14 mouse cellular contexts compared by ENCODE assay signal in genomic region chr16:10771769-10772510, GRCm38 (mm10). TPM values are rescaled to one million over a fixed set of nuclear protein-coding genes. Genes with fewer than 3 reads are reported as not detected.
DNase-seq lines count a peak whose midpoint lies in the region; ATAC-seq and TF ChIP-seq lines count a peak whose summit lies in the region.
"Had no signal": no experiment of that assay in that cellular context is flagged by ENCODE, and none has a peak within 500 bp of the region (broad histone marks: within the 10 kb centered on the region; RNA-seq: fewer than 3 reads in every experiment).

No protein-coding gene starts in this region.

- H3K36me3 ChIP-seq in small intestine, adult 2 months (ENCODE audit: control insufficient read depth, insufficient read depth, low read length) = no peaks in the 10 kb centered on the region
- H3K36me3 ChIP-seq: limb, embryonic 10.5 days had no signal

- H3K27ac ChIP-seq in small intestine, adult 2 months (ENCODE audit: insufficient read depth, low read depth, low read length) = peak overlapping the region; percentile 43
- H3K27ac ChIP-seq in cerebellum, adult 2 months (ENCODE audit: insufficient read depth, low read length) = no peak overlapping the region
- H3K27ac ChIP-seq: forebrain, embryonic 13.5 days; heart, adult 2 months; limb, embryonic 10.5 days had no signal

- no peak for TF ChIP-seq CTCF in small intestine, adult 2 months (IDR thresholded peaks at IDR 0.05; ENCODE audit: extremely low read depth, insufficient read length, insufficient replicate concordance, low read depth, low read length)
- no peak for TF ChIP-seq CTCF in cerebellum, adult 2 months (IDR thresholded peaks at IDR 0.05; ENCODE audit: borderline replicate concordance, insufficient read depth, low read depth, low read length)

- no peaks in the 10 kb centered on the region for H3K27me3 ChIP-seq in small intestine, adult 2 months (ENCODE audit: control insufficient read depth, insufficient read depth, low read length)
- H3K27me3 ChIP-seq in cerebellum, adult 2 months (ENCODE audit: control insufficient read depth, insufficient read depth, low read length) = no peaks in the 10 kb centered on the region

- H3K4me1 ChIP-seq in small intestine, adult 2 months (ENCODE audit: control insufficient read depth, insufficient read depth, insufficient read length, low read length) = peaks cover 24% of the 10 kb centered on the region
- H3K4me1 ChIP-seq in cerebellum, adult 2 months (ENCODE audit: control insufficient read depth, insufficient read depth, low read length) = no peaks in the 10 kb centered on the region
- H3K4me1 ChIP-seq: forebrain, embryonic 13.5 days had no signal

- no peak overlapping the region for H3K4me3 ChIP-seq in small intestine, adult 2 months (ENCODE audit: low read depth, low read length)
- no peak overlapping the region for H3K4me3 ChIP-seq in cerebellum, adult 2 months (replicated peaks; ENCODE audit: insufficient read depth, low read depth, low read length)
- H3K4me3 ChIP-seq: forebrain, embryonic 13.5 days; heart, adult 2 months; limb, embryonic 10.5 days had no signal

- 0 out of 2 replicates have a peak, but pooled peaks have one; percentile 8 for TF ChIP-seq POLR2A in small intestine, adult 2 months (IDR thresholded peaks at IDR 0.05; ENCODE audit: low read depth, low read length)
- no peak for TF ChIP-seq POLR2A in cerebellum, adult 2 months (IDR thresholded peaks at IDR 0.05; ENCODE audit: borderline replicate concordance, insufficient read depth, low read length)

- DNase-seq in CD4-positive helper T cell, adult 2 months (ENCODE audit: low read depth, low spot score) = peak; percentile 94
- DNase-seq in CD8-positive naive resting alpha-beta T cell, adult 2 months (ENCODE audit: low read depth in 2 of 2, low spot score in 2 of 2) = peak; percentile 84 to 87
- DNase-seq in liver = peak; percentile 40
- DNase-seq in cerebellum, adult 2 months = no peak
- DNase-seq in frontal cortex, postnatal 25 days (ENCODE audit: low spot score in 2 of 2) = no peak
- no peak for DNase-seq in testis, postnatal 10 days (ENCODE audit: low spot score)
- DNase-seq: heart, adult 2 months had no signal

- no peak for ATAC-seq in granulocyte monocyte progenitor cell, adult 5-6 weeks (replicated peaks; ENCODE audit: poor library complexity, severe bottlenecking)
- ATAC-seq: forebrain, embryonic 13.5 days had no signal

- WGBS in small intestine, adult 2 months = 85% methylated on average over 19 of the region's 19 CpGs
- 79% methylated on average over 19 of the region's 19 CpGs for WGBS in cerebellum, adult 2 months

RNA-seq across cellular contexts. Expression of gene Socs1, which starts 13.4 kb away (rescaled TPM):
- polyA plus RNA-seq in small intestine, adult 2 months (2012; rRNA removed) = 11.3 and 33.6 TPM in 2 replicates
- 0.41 TPM in 1 of 2 replicates, not detected in the other for total RNA-seq in granulocyte monocyte progenitor cell, adult 5-6 weeks (2014; fragmentation: Nextera tagmentation)
- total RNA-seq in granulocyte monocyte progenitor cell, adult 5-6 weeks (2017) = 1.2 TPM in 2 replicates
- 1.1 and 1.3 TPM in 2 replicates for polyA plus RNA-seq in cerebellum, adult 2 months (2012; rRNA removed)

RNA-seq across cellular contexts. Expression of gene Tnp2, which starts 16.5 kb away (rescaled TPM):
- polyA plus RNA-seq in small intestine, adult 2 months (2012; rRNA removed) = not detected in 2 replicates
- total RNA-seq in granulocyte monocyte progenitor cell, adult 5-6 weeks (2014; fragmentation: Nextera tagmentation) = not detected in 2 replicates
- not detected in 2 replicates for total RNA-seq in granulocyte monocyte progenitor cell, adult 5-6 weeks (2017)
- polyA plus RNA-seq in cerebellum, adult 2 months (2012; rRNA removed) = not detected in 2 replicates
- total RNA-seq: heart, adult 2 months had no signal
- polyA plus RNA-seq: forebrain, embryonic 13.5 days; intestine, embryonic 14.5 days; limb, embryonic 10.5 days; midbrain, embryonic 11.5 days had no signal

RNA-seq across cellular contexts. Expression of gene Prm3, which starts 18.8 kb away (rescaled TPM):
- polyA plus RNA-seq in small intestine, adult 2 months (2012; rRNA removed) = not detected in 2 replicates
- not detected in 2 replicates for total RNA-seq in granulocyte monocyte progenitor cell, adult 5-6 weeks (2014; fragmentation: Nextera tagmentation)
- not detected in 2 replicates for total RNA-seq in granulocyte monocyte progenitor cell, adult 5-6 weeks (2017)
- polyA plus RNA-seq in cerebellum, adult 2 months (2012; rRNA removed) = not detected in 2 replicates
- total RNA-seq: heart, adult 2 months had no signal
- polyA plus RNA-seq: forebrain, embryonic 13.5 days; intestine, embryonic 14.5 days; large intestine, adult 2 months; limb, embryonic 10.5 days; midbrain, embryonic 11.5 days had no signal

RNA-seq across cellular contexts. Expression of gene Prm2, which starts 24.0 kb away (rescaled TPM):
- not detected in 2 replicates for polyA plus RNA-seq in small intestine, adult 2 months (2012; rRNA removed)
- not detected in 2 replicates for total RNA-seq in granulocyte monocyte progenitor cell, adult 5-6 weeks (2014; fragmentation: Nextera tagmentation)
- not detected in 2 replicates for total RNA-seq in granulocyte monocyte progenitor cell, adult 5-6 weeks (2017)
- not detected in 2 replicates for polyA plus RNA-seq in cerebellum, adult 2 months (2012; rRNA removed)
- total RNA-seq: heart, adult 2 months had no signal
- polyA plus RNA-seq: forebrain, embryonic 13.5 days; intestine, embryonic 14.5 days; limb, embryonic 10.5 days; midbrain, embryonic 11.5 days had no signal

RNA-seq across cellular contexts. Expression of gene Prm1, which starts 33.7 kb away (rescaled TPM):
- polyA plus RNA-seq in small intestine, adult 2 months (2012; rRNA removed) = not detected in 2 replicates
- not detected in 2 replicates for total RNA-seq in granulocyte monocyte progenitor cell, adult 5-6 weeks (2014; fragmentation: Nextera tagmentation)
- total RNA-seq in granulocyte monocyte progenitor cell, adult 5-6 weeks (2017) = not detected in 2 replicates
- not detected in 2 replicates for polyA plus RNA-seq in cerebellum, adult 2 months (2012; rRNA removed)
- total RNA-seq: heart, adult 2 months had no signal
- polyA plus RNA-seq: forebrain, embryonic 13.5 days; intestine, embryonic 14.5 days; limb, embryonic 10.5 days; midbrain, embryonic 11.5 days had no signal

Comparison
In these comparisons a context has a peak if more than half of its experiments do, and no peak if none do; other contexts are left out.
1. DNase-seq: peak in CD4-positive helper T cell, adult 2 months (single experiment), CD8-positive naive resting alpha-beta T cell, adult 2 months (2 of 2) and liver (single experiment); none in cerebellum, adult 2 months (0 of 2), frontal cortex, postnatal 25 days (0 of 2) and testis, postnatal 10 days (single experiment).